Mouse (Mus musculus) embryo, embryonic 9.5 days (tissue): Measurements from ENCODE around the gene Rora.

ENCODE experiments used
- DNase-seq: peaks from one replicate; pipeline ENCODE4 v3.0.0-alpha.2; 2017; ENCODE audit errors: extremely low spot score

Rora gene

GRCm38 (mm10) chr9:68688151-68688550, 34.6 kb downstream of the Rora start:
- no peak for DNase-seq

DNA sequence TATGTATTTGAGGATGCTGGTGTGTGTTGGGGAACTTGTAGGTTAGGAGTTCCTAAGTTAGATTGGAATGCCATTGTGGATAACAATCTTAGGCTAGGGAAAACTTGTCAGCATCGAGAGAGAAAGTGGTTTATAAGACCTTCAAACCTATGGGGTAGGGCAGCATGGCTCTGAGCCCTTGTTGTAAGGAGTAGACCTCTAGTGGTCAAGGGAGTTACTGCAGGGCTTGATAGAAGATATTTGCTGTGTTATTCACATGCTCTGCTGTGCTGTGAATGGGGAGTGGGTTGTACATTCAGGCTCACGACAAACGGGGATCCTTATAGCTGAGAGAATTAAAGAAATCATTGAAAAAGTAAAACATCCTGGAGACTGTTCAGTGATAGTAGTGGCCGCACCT, 35.8 kb downstream of the Rora start:
- DNase-seq: peak; percentile 56

GRCm38 (mm10) chr9:68694889-68695495, 41.4 kb downstream of the Rora start:
- DNase-seq: no peak

- no peak for DNase-seq
These were observed 41.9 kb downstream of the Rora start for GRCm38 (mm10) chr9:68695496-68695969.

DNA sequence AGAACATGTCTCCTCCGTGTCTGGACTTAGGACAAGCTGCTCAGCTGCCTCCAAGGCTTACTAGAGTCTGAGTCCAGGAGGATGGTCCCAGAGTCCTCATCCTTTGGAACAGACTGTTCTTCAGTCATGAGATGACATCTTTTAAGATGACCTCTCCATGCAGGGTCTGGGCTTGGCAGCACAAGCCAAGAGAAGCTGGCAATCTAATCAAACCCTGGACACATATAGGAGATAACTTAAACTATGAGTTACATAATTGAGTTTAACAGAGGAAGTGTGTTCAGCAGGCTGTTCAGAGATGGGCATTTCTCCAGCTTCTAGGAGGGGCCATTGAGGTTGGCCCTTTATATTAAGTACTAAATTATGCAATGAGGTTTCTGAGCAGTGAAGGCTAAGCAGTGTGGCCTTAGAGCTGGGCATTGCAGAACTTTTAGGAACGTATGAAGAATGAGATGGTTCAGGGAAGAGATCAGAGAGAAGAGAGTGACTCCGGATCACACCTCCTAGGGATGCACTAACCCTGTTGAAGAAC, 42.9 kb downstream of the Rora start:
- DNase-seq: no peak

- DNase-seq: no peak
These were observed 45.8 kb downstream of the Rora start for GRCm38 (mm10) chr9:68699341-68699740.

GRCm38 (mm10) chr9:68699856-68700255, 46.3 kb downstream of the Rora start:
- DNase-seq: no peak

DNA sequence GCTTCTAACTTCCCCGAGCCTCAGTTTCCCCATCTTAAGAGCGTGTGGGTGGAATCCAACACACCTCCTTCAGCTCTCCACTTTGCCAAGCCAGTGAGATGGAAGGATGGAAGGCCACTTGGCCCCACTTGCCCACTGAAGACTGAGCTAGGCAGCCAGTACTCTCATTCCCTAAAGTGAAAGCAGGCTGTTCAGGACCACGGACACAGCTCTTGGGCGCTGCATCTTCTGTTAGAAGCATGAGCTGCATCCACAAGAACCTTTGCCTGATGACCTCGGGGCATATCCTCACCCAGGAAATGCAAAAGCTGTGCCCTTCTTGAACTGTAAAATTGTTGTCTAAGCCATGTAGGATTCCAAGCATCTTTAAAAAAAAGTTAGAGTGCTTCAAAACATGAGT, 54.0 kb downstream of the Rora start:
- DNase-seq: no peak

DNA sequence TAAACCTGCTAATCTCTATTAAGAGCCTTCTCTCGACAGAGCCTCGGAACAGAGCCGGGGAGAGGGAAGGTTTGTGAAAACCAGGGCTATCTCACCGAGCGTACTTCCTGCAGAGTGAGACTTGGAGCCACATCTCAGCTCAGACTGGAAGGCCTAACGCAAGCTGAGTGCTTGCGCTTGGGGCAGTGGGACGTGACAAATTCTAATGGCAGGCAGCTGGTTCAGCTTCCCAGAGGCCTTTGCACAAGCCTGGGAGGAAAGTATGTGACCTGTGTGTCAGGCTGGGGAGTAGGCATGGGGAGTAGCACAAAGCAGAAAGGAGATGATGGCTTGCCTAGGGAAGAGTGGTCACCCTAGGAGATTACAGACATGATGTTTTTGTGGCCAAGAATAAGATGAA, 55.6 kb downstream of the Rora start:
- DNase-seq: no peak

- no peak for DNase-seq
These were observed 57.5 kb downstream of the Rora start for GRCm38 (mm10) chr9:68710893-68711654.

GRCm38 (mm10) chr9:68716961-68717360, 63.4 kb downstream of the Rora start:
- DNase-seq: peak; percentile 50

DNA sequence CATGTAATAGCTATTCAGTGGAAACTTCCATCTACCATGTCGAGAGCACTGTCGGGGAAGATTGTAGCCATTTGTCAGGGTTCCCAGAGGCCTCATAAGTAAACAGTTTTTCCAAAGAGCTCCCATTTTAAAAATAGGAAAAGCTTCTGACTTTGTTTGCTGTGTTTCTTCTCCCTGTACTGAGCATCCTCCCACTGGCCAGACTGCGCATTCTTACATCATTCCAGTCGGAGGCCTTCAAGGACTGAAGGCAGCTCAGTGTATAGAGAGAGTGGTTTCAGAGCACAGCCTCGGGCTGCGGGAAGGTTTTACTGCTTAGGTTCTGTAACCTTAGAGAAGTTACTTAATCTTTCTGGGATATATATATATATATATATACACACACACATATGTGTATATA, 64.8 kb downstream of the Rora start:
- DNase-seq: no peak

DNA sequence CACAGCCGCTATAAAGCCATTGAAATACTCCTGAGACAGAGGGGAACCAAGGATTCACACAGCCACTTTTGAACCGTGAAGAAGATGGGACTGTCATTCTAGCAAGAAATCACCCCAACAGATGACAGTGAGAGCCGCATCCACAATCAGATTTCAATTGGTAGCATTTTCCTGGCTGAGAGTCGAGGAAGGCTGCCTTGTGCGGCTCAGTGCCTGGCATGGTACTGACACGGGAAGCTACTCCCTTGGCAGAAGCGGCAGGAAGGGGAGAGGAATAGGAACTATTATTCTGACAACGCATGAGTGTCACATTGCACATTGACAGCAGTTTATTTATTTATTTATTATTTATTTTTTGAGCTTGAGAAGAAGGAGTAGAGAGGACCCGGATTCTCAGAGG, 65.7 kb downstream of the Rora start:
- DNase-seq: no peak

- no peak for DNase-seq
These were observed 71.2 kb downstream of the Rora start for GRCm38 (mm10) chr9:68724636-68725285.

DNA sequence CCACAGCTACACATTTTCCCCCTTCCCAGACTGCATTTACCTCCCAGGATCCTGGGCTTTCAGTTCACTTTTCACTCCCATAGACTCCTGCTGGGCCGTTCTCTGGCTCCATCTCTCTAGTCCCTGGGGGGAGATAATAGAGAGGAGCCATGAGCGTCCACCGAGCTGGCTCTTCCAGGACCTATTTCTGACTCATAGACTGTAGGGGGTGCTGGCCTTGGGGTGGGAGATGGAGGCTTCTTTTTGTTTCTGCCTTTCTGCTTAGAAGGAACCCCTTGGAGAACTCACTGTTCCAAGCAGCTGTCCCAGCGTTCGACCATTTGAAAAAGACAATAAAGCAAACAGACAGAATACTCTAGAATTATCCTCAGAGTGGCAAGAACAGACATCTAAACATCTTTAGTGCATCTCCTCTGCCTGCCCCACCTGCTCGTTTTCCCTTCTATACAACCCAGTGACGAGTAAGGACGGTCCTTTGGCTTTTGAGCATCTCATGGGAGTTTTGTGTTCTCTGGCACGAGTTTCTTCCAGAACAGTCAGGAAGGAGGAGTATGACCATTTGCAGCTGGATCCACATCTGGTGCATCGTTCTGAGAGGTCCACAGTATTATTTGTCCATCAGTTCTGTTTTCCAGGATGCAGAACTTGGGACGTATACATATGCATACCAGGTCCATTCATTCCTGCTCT, 73.7 kb downstream of the Rora start:
- no peak for DNase-seq

DNA sequence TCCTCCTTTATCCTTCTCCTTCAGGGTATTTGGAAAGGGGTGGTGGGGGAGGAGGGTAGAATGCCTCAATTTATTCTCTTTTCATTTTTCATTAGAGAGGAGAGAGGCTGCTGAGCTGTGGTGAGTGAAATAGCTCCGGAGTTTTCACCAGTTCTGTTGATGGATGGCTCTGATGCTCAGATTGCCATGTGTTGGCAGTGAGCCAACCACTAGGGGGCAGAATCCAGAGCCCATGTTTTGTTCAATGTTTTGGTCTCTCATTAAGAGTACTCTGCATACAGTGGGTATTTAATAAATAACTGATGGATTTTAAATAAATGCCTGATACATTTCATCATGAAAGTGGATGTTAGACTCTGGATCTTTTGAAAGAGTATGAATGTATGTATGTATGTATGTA, 77.9 kb downstream of the Rora start:
- DNase-seq: no peak

DNA sequence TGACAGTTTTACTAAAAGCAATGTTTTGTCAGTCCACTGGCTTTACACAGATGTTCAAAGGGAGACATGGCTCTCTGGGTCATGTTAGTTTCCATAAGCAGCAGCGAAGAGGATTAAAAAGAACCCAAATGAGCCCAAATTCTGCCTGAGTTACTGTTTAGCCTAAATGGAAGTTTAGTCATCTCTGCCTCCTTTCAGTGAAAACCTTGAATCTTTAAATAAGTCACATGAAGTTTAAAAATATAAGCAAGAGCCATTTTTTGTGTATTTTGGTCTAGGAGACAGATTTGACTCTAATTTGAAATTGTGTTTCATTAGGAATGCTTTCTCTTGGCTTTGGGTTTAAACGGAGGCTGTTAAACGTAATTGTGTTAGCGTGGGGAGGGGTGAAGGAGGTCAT, 79.3 kb downstream of the Rora start:
- DNase-seq: no peak

DNA sequence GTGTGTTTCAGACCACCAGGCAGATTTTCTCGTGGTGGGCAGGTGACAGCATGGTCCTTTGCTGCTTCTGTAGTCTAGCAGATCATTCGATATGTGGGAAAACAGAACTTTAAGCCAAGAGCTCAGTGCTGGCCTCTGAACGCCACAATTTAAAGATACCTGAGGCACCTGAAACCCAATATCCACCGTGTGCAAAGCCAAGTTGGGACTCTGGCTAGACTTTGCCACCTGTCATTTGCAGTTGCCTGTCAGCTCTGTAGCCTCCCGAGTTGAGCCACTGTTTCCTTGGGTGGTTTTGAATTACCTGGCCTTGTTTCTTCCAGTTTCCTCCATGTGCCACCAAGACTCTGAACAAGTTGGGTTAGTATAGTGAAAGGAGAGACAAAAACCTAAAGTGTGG, 82.3 kb downstream of the Rora start:
- no peak for DNase-seq

DNA sequence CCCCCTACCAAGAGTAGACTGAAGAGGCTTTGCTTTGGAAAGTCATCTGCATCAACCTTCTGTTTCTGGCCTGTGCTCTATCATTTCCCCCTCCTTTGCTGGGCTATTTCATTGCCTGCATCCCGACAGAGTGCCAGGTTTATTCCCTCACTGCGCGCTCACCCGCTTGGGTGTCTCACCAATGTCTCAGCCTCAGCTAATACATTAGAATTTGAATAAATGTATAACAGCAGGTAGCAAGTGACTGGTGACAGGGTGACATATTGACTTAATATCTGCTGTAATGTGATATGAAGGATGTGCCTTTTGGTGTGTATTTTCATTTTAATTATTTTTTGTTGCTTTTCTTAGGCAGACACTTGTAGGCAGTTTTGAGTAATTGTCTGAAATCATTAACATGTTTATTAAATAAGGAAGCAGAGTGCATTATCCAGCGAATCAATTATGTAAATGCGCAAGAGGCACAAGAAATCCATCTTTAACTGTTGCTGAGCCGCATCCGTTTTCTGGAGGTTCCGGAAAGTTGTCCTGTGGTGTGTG, 83.7 kb downstream of the Rora start:
- no peak for DNase-seq

DNA sequence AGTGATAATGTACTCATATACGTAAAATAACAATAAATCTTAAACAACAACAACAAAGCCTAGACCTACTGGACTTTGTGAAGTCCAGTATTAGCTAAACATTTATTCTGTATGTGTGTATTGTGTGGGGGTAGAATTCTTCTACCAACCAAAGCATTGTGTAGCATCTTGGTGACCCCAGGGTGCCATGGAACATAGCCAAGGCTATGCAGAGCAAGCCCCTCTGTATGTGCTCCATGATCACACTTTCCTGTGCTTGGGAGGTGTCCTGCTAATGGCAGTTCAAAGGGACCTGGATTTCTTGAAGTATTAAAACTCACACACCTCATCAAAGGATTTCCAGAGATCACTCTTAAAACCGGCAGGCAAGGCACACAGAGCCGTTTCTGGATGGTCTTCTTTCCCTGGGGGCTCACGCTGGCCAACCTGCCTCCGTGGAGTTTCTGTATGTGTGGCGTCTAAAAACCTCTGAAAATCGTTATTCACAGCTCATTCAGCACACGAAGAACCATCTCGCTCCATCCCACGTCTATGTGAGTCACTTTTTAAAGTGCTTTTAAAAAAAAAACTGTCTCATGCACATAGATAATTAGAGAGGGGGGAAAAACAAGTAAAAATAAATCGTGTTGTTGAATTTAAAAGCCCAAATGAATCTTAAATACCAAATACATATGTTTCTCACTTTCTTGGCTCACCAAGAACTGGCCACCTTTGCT, 92.5 kb downstream of the Rora start:
- DNase-seq: no peak

DNA sequence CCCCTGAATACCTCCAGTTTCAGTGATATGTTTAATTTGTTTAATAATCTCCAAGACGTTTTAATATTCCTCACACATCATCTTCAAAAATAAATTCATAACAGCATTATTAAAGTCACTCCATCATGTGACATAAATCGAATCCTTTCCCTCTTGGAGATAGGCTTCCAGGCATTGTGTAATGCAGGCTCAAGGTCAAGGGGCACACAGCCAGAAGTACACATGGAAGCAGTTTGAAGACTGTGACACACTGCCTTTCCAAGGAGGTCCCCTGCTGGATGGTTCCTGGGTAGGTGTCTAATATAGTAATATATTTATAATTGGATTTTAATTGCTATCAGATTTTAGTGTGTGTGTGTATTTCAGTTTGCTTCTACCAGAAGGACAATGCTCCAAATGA, 103.4 kb downstream of the Rora start:
- no peak for DNase-seq
